Mouse (Mus musculus) olfactory bulb, adult 2 months (tissue): ENCODE measurements at regions not wholly inside any gene's neighbourhood (a gene's known extent, or its start where the extent isn't known, plus 50 kb on each side); places are given as distances from the start of the nearest gene placed in this dataset.

ENCODE experiments used
- CTCF ChIP-seq: fragments of 200-500 bp; IDR thresholded peaks from 2 replicates; pipeline ENCODE4 v1.5.1; 2012; ENCODE audit warnings: low read depth, mild to moderate bottlenecking, low read length, moderate library complexity; ENCODE audit not compliant: insufficient read depth
- POLR2A ChIP-seq: fragments of 200-500 bp; IDR thresholded peaks from 2 replicates; pipeline ENCODE4 v1.6.1; 2012; ENCODE audit warnings: mild to moderate bottlenecking, low read depth, low read length, moderate library complexity; ENCODE audit not compliant: insufficient read depth

DNA sequence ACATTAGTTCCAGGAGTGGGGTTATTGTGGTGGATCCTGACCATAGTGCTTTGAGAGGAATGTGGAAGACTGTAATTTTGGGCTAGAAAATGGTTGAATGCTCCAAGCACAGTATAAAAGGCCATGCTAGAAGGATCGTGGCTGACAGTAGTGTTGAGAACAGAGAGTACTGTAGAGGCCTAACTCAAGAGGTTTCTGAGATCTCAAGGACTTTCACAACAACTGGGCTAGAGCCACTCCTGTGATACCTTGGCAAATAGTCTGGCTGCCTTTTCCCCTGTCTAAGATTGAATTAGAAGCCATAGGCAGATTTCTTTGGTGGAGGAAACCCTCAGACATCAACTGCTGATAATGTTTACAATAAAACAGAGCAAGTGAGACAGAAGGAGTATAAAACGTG lies 67.1 kb upstream of the Armc2 start:
- TF ChIP-seq POLR2A (no peak), CTCF (no peak)
